Mouse (Mus musculus): ENCODE measurements around the gene Gpr162.
"Not testable (repeated sequence)": the region's sequence is repeated elsewhere in the genome, so short reads cannot be mapped to it uniquely, and the experiment has no call there.

Gene Gpr162

DNA sequence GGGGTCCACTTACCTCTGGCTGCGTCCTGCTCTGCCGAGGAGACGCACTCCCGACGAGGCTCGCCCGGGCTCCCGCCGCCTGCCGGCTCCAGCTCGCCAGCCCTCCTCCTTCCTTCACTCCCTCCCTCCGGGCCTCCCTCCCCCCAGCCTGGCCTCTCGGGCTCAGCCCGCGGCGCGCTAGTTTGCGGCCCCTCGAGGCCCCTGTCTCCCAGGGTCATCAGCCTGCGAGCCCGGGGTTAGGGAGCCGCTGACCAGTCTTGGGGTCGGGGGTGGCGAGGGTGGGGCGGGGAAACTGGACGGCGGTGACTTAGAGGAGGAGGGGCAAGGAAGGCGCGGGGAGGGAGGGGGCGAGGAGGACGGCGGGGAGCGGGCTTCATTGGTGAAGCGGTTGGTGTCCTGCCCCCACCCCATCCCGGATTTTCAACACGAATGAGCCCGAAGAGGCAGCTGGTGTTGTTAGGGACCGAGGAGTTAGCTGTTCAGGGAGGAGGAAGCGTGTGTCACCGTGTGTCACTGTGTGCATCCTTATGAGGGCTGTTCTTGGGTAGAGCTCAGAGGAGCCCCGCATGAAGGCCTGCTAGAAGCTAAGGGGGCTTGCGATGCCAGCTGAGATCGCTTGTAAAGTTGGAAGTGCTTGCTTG is at the start of gene Gpr162:
Gpr162 (minus strand) TSS at position 326 of the 641 bp plus-strand sequence.
- peak; percentile 77 for DNase-seq

DNA sequence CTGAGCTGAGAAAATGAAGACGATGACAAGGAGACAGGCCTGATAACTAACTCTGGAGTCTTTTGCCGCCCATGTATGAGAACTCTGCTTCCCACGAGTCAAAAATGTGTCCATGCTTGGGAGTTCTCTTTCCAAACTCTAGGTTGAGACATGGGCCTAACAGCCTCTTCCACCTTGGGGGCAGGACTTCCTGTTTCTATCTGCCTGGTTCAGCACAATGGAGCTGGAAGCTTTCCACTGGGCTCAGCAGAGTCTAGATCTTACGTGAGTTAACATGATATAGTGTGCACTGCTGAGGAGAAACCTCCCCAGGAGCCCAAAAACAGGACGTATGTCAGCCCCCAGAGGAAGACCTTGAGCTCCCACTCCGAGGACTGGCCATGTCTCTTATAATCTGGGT is 49.4 kb upstream of the Gpr162 start:
- no peak for DNase-seq

DNA sequence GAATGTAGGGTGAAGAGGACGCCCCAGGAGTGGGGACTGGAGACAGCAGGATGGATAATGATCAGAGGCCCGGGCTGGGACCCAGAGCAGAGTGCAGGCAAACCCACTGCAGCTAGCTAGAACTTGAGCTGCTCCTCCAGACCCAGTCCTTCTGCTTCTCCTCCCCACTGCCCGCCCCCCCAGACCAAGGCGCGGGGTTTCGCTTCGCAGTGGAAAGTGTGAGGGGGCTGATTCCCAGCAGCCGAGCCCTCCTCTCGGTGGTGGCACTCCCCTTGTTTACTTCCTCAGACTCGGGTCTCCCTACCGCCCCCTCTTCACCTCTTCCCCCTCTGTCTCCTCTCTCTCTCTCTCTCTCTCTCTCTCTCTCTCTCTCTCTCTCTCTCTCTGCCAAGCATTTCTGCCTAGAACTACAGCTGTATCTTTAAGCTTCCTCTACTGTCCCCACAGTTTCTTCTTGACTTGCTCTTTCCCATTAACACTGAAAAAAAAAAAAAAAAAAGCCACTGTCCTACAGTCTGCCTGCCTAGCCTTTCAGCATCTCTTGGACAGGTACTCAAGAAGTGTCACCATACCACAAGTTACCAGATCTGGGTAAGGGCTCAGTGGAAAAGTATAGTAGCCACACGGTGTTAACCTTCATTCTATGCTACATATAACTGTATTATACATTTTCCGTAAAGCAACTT is 47.9 kb upstream of the Gpr162 start, which contains the start of gene Lag3:
Lag3 (minus strand) TSS at position 173 of the 686 bp plus-strand sequence.
- DNase-seq = peak; percentile 52

DNA sequence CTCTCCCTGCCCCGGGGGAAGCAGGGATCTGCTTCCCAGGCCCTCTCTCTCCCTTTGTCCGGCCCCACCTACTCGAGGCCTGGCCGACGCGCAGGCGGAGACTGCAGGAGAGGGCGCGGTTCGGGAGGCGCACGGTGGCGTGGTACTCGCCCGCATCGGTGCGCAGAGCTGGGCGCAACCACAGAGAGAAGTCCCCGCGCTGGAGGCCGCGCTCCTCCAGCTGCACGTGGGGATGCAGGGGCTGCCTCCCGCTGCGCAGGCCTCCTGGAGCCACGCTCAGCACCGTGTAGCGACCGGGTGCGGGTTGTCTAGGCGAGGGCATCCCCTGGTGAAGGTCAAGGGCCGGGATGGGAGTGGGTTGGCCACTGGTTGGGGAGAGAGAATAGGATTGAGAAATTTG is 46.2 kb upstream of the Gpr162 start:
- DNase-seq = no peak

DNA sequence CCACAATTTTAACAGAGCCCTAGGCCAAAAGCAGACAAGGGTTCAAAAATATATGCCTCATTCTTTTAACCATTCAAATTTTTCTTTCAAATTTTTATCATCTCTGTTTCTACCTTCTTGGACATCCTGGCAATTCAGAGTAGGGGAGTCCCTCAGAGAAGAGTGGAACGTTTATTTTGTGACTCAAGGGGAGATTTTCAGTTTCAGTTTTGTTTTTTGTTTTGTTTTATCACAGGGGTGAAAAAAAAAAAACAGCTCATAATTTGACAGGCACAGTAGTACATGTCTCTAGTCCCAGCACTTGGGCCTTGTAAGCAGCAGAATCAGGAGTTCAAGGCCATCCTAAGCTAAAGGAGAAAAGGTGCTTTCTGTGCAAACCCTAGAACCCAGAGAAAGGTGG is 44.0 kb upstream of the Gpr162 start:
- no peak for DNase-seq

DNA sequence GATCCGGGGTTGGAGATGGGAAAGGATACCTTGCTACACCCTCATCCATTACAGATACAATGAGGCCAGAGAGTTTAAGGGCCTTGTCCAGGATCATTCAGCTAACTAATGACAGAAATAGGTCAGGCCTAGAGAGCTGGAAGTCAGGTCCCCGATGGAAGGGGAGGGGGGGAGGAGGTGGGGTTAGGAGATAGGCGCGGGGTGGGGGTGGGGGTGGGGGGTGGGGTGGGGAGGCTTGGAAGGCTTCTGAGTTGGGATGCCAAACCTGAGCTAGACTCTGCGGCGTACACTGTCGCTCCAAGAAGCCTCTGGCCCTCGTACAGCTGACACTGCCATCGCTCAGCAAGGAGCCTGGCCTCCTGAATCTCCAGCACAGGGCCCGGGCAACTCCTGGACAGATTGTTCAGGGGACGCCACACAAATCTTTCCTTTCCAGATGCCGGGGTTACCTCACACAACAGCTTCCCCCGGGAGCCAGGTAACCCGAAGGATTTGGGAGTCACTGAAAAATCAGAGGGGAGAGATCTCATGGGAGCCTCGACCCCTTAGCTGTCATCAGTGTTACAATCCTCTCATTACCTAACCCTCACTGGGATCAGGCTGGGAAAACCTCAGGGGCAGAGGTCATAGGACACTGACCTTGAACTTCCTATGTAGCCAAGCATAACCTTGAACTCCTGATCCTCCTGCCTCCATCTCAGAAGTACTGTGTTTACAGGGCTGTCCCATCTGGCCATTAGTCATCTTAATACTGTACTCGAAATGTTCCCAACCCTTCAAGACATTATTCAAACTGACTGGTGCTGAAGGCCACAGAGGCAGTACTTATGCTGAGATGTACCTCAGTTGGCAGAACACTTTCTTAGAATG is 41.4 kb upstream of the Gpr162 start:
- DNase-seq = no peak

DNA sequence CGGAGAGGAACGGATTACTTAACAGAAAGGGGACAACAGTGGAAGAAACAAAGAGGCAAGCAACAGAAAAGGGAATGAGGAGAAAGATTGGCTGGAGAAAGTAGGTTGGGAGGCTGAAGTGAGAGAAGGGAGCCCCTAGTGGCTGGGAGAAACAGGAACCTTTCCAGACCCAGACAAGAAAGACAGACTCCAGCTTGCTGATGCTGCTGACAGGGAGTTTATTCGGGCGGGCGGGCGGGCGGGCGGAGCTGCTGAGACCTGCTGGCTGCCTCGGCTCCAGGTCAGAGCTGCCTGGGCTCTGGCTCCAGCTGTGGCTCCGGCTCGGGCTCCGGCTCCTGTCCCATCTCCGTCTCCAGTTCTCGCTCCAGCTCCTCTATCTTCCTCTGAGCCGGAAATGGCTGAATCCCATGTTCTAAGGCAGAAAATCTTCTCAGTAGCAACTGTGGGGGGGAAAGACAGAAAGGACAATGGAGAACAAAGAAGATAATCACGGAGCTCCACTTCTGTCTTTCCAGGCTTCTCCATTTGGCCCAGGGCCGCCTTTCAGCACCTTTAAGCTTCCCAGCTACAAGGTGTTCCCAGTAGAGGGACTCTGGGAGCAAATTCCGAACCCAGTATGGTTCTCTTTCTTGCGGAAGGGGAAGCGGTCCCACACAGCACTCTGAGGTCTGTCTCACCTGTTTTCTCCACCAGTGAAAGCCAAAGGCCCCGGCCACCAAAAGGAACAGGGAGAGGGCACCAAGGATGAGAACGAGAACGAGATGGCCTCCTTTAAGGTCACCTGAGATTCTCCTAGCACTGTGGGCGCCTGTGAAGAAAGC is 40.6 kb upstream of the Gpr162 start:
- DNase-seq = peak; percentile 90

DNA sequence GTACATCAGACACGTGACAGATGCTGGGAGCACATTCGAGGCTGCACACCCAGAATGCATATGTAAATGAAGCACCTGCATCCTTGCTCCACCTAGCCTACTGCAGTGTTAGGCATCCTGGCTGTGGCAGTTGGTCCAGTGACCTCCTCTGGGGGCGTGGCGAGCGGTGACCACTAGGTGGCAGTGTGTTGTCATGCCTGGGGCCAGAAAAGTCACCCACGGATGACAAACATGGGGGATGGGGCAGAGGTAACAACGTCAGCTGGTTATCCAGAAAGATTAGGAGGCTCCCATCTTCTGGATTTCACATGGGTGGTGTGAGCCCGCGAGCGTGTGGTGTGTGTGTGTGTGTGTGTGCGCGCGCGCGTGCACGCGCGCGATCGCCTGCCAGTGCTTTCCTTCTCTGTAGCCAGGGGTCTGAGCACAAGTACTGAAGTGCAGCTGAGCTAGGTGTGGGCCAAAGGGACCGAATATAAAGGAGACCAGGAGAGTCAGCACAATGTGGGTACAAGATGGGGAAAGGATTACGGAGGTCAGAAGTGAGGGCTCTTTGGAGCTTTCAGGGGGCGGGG is 39.9 kb upstream of the Gpr162 start:
- peak; percentile 98 for DNase-seq

DNA sequence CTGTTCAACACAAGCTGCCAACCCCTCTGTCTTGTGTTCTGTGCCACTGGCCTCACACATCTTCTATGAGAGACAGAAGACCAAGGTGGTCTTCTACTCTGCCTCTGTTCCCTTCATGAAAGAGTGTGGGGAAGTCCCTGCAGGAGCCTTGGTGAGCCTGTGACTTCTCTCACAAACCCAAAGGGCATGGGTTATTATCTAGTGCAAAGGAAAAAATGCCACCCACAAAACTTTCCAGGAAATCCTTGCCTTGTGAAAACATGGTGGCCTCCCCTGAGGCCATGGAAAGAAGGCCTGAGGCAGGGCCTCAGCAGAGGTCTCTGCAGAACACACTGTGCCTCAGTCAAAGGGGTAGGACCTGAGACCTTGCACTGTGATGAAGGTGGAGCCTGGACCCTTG is 38.1 kb upstream of the Gpr162 start:
- DNase-seq = no peak

DNA sequence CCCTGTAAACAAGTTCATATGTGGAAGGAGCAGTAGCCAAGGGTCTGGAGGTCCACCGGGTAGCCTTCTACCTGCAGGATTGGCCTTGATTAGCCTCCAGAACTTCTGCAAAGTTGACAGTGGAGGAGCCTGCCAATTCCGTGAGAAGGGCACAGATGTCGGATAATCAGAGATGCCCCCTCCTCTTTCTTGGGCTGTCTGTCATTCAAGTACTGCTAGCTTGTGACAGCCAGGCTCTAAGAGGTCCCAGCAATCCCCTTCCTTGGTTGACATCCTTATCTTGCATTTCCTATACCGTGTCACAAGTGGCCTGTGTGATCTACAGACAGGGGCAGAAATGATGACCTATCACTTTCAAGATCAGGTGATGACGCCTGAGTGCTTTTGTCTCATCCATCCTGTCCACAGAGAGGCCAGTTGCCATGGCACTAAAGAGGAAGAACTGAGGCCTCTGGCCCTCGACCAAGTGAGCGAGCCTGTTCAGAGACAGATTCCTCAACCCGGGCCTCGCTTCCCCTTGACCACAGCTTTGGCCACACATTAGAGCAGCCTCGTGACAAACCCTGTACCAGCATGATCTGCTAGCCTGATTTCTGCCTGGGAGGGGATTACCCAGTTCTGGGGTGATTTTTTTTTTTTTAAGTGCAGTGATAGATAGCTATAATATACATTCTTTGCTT is 37.2 kb upstream of the Gpr162 start:
- no peak for DNase-seq

DNA sequence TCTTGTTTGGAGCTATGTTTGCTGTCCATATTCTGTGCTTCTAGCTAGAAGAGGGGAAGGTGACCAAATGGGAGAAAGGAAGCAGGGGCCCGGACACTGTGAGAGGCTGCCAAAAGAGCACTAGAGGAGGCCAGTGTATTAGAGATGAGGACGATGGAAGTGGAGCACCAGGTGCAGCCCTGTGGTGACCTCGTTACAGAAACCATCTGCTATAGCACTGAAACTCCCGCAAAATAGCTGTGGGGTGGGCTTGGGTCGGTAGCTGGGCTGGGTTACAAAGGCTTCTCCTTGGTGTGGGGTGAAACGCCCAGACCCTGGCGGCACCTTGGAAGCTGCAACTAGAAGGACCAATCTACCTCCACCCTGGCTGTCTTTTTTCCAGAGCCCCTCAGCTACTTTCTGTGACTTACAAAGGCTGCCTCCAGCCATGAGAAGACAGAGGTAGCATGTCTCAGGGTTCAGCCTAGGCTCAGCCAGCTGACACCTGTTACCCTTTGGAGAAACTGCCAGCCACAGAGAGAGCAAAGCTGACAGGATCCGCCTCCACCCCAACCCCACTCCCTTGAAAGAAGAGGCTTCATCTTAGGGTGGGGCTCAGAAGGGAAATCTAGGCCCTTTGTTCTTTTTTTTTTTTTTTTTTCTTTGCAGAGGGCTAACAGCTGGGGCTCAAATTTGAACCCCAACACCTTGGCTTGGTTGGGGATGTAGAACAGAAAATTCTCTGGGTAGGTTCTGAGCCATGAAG is 36.4 kb upstream of the Gpr162 start:
- no peak for DNase-seq

DNA sequence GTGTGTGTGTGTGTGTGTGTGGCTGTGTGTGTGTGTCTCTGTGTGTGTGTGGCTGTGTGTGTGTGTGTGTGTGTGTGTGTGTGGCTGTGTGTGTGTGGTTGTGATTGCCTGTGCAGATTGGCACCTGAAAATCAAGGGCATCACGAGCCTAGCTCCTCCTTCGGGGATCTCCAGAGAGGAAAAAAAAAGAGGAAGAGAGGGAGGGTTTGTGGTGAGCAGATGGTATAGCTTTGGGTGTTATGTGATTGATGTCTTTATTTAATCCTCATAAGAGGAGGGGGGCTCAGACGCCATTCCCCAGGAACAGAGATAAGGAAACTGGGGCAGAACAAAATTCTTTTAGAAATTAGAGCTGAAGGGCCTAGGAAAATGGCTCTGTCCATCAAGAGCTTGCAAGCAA is 34.6 kb upstream of the Gpr162 start:
- DNase-seq = no peak

DNA sequence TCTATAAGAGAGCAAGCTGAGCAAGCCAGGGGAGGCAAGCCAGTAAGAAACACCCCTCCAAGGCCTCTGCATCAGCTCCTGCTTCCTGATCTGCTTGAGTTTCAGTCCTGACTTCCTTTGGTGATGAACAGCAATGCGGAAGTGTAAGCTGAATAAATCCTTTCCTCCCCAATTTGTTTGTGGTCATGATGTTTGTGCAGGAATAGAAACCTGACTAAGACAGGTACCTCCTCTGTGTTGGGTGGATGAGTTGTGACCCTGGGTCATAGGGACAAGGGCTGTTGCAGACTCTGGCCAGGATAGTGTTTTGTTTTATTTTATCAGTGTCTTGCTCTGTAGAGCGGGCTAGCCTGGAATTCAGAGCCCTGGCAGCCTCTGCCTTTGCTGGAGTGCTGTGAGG is 30.3 kb upstream of the Gpr162 start:
- not testable (repeated sequence) for DNase-seq

DNA sequence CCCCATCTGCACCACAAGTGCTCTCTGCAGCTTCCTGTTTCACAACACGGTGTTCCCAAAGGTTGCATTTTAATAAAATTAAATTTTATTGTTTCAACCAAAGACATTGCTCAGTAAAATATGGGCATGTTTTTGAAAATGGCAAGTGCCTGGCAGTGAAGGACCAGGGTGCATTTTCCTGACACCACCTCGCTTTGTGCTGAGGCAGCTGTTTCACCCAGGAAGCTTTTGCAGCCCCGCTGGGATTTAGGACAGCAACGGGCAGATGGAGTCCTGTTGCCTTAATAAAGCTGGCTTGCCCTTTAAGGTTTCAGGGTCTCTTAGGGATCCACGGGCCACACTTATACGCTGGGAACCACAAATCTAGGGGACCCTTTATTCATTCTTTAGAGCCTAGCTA is 27.2 kb upstream of the Gpr162 start:
- no peak for DNase-seq

DNA sequence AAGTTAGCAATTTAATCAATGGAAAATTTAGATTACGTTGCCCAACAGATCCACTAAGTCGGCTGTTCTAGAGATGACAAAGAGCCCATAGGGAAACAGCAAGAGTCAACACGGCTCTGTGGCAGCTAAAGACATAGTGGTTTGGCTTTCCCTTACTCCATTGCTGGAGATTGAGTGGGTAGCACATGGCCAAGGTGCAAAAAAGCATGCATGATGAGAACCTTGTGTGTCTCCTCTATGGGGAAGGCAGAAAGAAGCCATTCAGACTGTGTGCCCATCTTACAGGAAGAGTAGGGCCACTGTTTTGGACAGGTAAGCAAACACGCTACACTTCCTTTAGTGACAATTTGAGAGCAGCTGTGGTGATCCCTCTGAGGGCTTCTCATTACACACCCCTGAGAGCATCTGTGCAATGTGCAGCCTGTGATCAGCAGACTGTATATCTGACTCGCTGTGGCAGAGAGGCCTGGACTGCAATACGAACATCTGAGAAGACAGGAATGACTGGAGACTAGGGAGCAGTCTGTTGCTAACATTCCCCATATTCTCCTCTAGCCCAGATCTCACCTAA is 24.9 kb upstream of the Gpr162 start:
- DNase-seq = no peak

DNA sequence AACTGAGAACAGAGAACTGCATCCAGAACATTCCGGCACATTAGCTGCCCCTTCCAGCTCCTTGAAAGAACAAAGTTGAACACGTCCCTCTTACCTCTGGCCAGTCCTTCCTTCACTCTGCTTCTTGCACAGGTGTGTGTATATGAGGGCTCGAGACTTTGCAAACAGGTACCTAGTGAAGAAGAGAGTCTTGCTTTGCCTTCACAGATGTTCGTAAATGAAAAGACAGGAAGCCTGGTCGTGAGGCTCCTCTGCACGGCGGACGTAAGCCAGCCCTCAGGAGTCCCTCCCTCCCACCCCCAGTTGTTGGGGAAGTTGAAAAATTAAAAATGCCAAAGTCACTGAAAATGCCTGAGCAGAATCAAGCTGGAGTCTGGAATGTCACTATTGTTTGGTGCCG is 24.2 kb upstream of the Gpr162 start, which contains the start of gene Cd4:
Cd4 (minus strand) TSS at position 236 of the 400 bp plus-strand sequence.
- no peak for DNase-seq

DNA sequence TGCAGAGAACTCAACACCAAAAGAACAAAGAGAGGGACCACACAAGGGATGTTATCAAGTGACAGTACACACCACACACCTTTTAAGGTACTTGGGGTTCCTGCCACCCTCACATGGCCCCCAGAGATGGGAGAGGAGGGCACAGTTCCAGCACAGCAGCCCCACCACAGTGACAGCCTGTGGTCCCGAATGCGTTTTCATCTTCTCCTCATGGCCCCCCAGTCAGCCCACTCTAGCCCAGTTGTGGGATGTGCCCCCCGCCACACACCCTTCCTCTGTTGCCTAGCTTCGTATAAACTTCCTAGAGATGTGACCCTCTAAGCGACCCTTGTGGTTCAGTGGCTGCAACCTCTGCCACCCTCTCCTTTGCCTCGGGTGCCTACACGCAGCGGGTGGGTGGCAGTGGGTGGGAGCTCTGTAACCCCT is 22.2 kb upstream of the Gpr162 start:
- DNase-seq = no peak

DNA sequence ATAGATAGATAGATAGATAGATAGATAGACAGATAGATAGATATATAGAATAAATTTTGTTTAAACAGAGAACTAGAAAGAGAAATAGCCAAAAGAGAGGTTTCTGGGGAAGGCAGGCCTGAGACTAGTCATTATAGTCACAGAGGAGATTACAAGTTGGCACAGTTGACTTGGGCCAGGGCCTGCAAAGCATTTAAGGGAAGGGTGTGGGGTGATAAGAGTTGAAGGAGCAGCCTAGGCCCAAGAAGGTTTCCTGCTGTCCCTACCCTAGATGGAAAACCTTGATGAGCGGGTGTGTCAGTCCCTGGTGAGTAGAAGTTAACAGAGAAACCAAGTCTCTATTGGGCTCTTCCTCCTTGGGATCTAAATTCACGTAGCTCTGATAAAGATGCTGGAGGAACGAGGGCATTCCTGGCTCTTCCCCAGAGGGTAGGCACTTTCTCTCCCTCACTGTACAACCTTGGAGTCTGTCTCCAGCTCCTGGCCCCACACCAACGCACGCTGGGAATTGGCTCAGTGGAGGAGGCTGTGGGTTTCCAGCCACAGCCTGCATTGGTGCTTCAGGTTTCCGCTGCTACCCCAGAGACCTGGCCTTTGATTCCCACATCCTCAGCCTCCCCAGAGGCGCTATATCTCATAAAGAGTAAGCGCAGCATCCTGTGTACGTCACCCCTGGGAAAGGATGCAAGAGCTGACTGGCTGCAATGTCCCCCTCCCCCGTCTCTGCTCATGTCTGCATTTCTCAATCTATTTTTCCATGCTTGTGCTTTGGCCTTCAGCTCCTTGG is 21.1 kb upstream of the Gpr162 start:
- DNase-seq = no peak

DNA sequence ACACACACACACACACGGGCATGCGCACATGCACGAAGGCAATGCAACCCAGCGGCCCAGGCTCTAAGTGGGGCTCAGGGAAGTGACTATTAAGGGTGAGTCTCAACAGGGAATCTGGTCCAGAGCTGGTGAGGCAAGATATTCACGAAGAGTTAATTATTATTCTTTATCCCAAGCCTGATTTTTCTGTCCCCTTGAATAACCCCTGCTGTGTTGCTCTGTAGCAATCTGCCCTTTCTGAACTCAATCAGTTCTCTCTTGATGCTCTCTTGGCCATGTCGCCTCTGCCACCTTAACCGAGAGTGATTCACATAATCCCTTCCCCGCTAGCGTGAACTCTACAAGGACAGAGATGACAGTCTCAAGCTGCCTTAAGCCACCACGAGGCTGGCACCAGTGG is 19.6 kb upstream of the Gpr162 start:
- no peak for DNase-seq

DNA sequence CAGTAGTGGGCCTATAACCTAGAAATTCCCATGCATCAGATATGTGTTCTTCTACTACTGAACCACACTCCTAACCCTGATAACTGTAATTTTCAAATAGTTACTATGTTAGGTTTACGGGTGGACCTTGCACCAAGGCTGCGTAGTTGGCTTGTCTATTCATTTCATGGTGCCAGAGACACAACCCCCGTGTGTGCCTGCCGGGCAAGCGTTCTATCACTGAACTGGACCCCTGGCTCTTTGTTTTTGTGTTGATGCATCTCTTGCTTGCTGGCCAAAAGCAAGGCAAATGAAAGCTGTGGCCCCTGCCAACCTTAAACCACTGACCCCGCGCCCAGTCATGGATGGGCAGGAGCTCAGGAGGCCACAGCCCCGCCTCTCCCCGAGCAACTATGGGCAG is 18.0 kb upstream of the Gpr162 start:
- DNase-seq = no peak

Measured in lung, postnatal 10 days (tissue).